Mouse (Mus musculus) liver, adult 2 months (tissue): Measurements from ENCODE around the gene Gpr153. TPM values are rescaled to one million over a fixed set of nuclear protein-coding genes. Genes with fewer than 3 reads are reported as not detected.
A peak's percentile ranks its signal among the peaks of the same experiment; 100 is the strongest.
"Not testable (repeated sequence)": the region's sequence is repeated elsewhere in the genome, so short reads cannot be mapped to it uniquely, and the experiment has no call there.

Source experiments
- DNase-seq: peaks from one replicate; pipeline ENCODE4 v3.0.0-alpha.2; 2011; ENCODE audit warnings: low read depth, low spot score; ENCODE audit errors: extremely low read depth
- H3K27ac ChIP-seq: fragments of 200-500 bp; replicated peaks from 2 replicates; pipeline ENCODE4 v1.5.1; 2012; ENCODE audit warnings: low read depth, mild to moderate bottlenecking, control low read depth, inconsistent platforms, low read length; ENCODE audit not compliant: insufficient read depth
- H3K27me3 ChIP-seq: fragments of 200-500 bp; 2 replicates; pipeline ENCODE4 v1.6.1; 2012; ENCODE audit warnings: mild to moderate bottlenecking, moderate library complexity, low read length, inconsistent platforms; ENCODE audit not compliant: control insufficient read depth, insufficient read depth
- H3K36me3 ChIP-seq: fragments of 200-500 bp; 2 replicates; pipeline ENCODE4 v1.6.1; 2012; ENCODE audit warnings: low read length, inconsistent platforms; ENCODE audit not compliant: control insufficient read depth, insufficient read depth
- H3K4me1 ChIP-seq: fragments of 200-500 bp; 2 replicates; pipeline ENCODE4 v1.6.1; 2011; ENCODE audit warnings: low read length; ENCODE audit not compliant: control insufficient read depth, insufficient read depth
- H3K4me3 ChIP-seq: fragments of 200-500 bp; 2 replicates; pipeline ENCODE4 v1.5.1; 2011; ENCODE audit warnings: low read depth, mild to moderate bottlenecking, control low read depth, low read length, moderate library complexity; ENCODE audit not compliant: insufficient read depth
- H3K79me2 ChIP-seq: fragments of 200-500 bp; 2 replicates; pipeline ENCODE4 v1.6.1; 2012; ENCODE audit warnings: inconsistent platforms, mild to moderate bottlenecking, low read length, moderate library complexity; ENCODE audit not compliant: control insufficient read depth, insufficient read depth
- H3K9ac ChIP-seq: fragments of 200-500 bp; 2 replicates; pipeline ENCODE4 v1.6.1; 2012; ENCODE audit warnings: low read depth, mild to moderate bottlenecking, control low read depth, inconsistent platforms, low read length
- CTCF ChIP-seq: fragments of 200-500 bp; IDR thresholded peaks from 2 replicates; pipeline ENCODE4 v1.5.1; 2011; ENCODE audit warnings: low read depth, low read length, control low read depth
- POLR2A ChIP-seq: fragments of 200-500 bp; IDR thresholded peaks from 2 replicates; pipeline ENCODE4 v1.6.1; 2011; ENCODE audit warnings: low read length, control low read depth; ENCODE audit not compliant: insufficient read depth; ENCODE audit errors: extremely low read depth
- WGBS: fragments of 180-500 bp; shearing (Covaris S2); methylation state at CpG from one replicate; pipeline ENCODE4 v1.1.7; 2018; 5-methylcytosine and 5-hydroxymethylcytosine counted together
- polyA plus RNA-seq: library from polyadenylated mRNA; depleted of rRNA; stranded (reverse); fragments of >200 nt; gene quantifications from 2 replicates; pipeline ENCODE4 v1.2.3, GENCODE M21; 2012; rRNA removed
- total RNA-seq: library from RNA; depleted of rRNA; stranded (reverse); fragments of >200 nt; gene quantifications from 2 replicates; pipeline ENCODE4 v1.2.3, GENCODE M21; 2014; rRNA removed

Gpr153 gene
- total RNA-seq (0.46 and 0.54 TPM in 2 replicates), polyA plus RNA-seq (0.98 and 1.1 TPM in 2 replicates)

- Histone ChIP-seq H3K27me3 (no peaks in the 10 kb centered on the region), H3K27ac (no peak within 1 kb of the TSS), H3K4me1 (no peaks in the 10 kb centered on the region), H3K4me3 (peak within 1 kb of the TSS; percentile 37; the same call in 1 of the 2 replicates), H3K36me3 (no peaks in the 10 kb centered on the region), H3K9ac (peak within 1 kb of the TSS; percentile 30), H3K79me2 (no peaks in the 10 kb centered on the region)
- TF ChIP-seq POLR2A (no peak), CTCF (no peak)
- DNase-seq: no peak
- 5% methylated on average over 47 of the region's 48 CpGs for WGBS
Measured at GRCm38 (mm10) chr4:152273621-152274236, at the start of gene Gpr153. Gene Gpr153, plus strand, starts transcription at chr4:152274232.

GRCm38 (mm10) chr4:152226901-152227486, 47.0 kb upstream of the Gpr153 start:
- TF ChIP-seq CTCF (no peak), POLR2A (no peak)
- WGBS: 69% methylated on average over 13 of the region's 13 CpGs
- Histone ChIP-seq H3K79me2 (no peaks in the 10 kb centered on the region; the same call in 1 of the 2 replicates), H3K27me3 (no peaks in the 10 kb centered on the region), H3K9ac (no peak overlapping the region), H3K36me3 (no peaks in the 10 kb centered on the region), H3K4me1 (peaks cover 44% of the 10 kb centered on the region), H3K27ac (peak overlapping the region; percentile 4), H3K4me3 (no peak overlapping the region)
- peak; percentile 70 for DNase-seq

- DNase-seq: peak; percentile 88
- Histone ChIP-seq H3K27ac (peak overlapping the region; percentile 29), H3K4me1 (peaks cover 50% of the 10 kb centered on the region), H3K36me3 (no peaks in the 10 kb centered on the region), H3K27me3 (no peaks in the 10 kb centered on the region), H3K9ac (no peak overlapping the region), H3K4me3 (no peak overlapping the region), H3K79me2 (no peaks in the 10 kb centered on the region; the same call in 1 of the 2 replicates)
- WGBS: 47% methylated on average over 12 of the region's 12 CpGs
- no peak for TF ChIP-seq POLR2A
- TF ChIP-seq CTCF: no peak
Measured at GRCm38 (mm10) chr4:152227749-152228527, 46.1 kb upstream of the Gpr153 start.

- Histone ChIP-seq H3K9ac (peak overlapping the region; percentile 62), H3K27ac (peak overlapping the region; percentile 88), H3K4me1 (peaks cover 50% of the 10 kb centered on the region)
- not testable (repeated sequence) for H3K36me3 ChIP-seq, H3K4me3 ChIP-seq, H3K27me3 ChIP-seq, H3K79me2 ChIP-seq
- 46% methylated on average over 4 of the region's 4 CpGs for WGBS
- DNase-seq: peak; percentile 73
Measured at GRCm38 (mm10) chr4:152230331-152230730, 43.7 kb upstream of the Gpr153 start.

GRCm38 (mm10) chr4:152231326-152231725, 42.7 kb upstream of the Gpr153 start:
- Histone ChIP-seq H3K4me3 (no peak overlapping the region), H3K27ac (peak overlapping the region; percentile 56), H3K27me3 (no peaks in the 10 kb centered on the region), H3K9ac (no peak overlapping the region), H3K36me3 (no peaks in the 10 kb centered on the region), H3K4me1 (peaks cover 48% of the 10 kb centered on the region), H3K79me2 (no peaks in the 10 kb centered on the region; the same call in 1 of the 2 replicates)
- 89% methylated on average over 7 of the region's 7 CpGs for WGBS
- no peak for TF ChIP-seq POLR2A
- TF ChIP-seq CTCF: no peak
- no peak for DNase-seq
